Mouse (Mus musculus) hindbrain, embryonic 14.5 days (tissue): ENCODE data around the gene Ncaph2. TPM values are rescaled to one million over a fixed set of nuclear protein-coding genes. Genes with fewer than 3 reads are reported as not detected.

Experiments used
- ATAC-seq: fragments of 200-750 bp; cut with Nextera tagmentation; 2 replicates; pipeline ENCODE4 v1.8.0; 2017; ENCODE audit warnings: moderate number of reproducible peaks, mild to moderate bottlenecking, moderate TSS enrichment, moderate library complexity; ENCODE audit not compliant: low FRiP score
- DNase-seq: peaks from one replicate; pipeline ENCODE4 v3.0.0-alpha.2; 2015; ENCODE audit warnings: low spot score
- H3K27ac ChIP-seq: fragments of 300-500 bp; sonication (generic); 2 replicates; pipeline ENCODE4 v1.5.1; 2014; ENCODE audit warnings: mild to moderate bottlenecking, moderate library complexity
- H3K27me3 ChIP-seq: fragments of 300-500 bp; sonication (generic); 2 replicates; pipeline ENCODE4 v1.6.1; 2014; ENCODE audit warnings: mild to moderate bottlenecking, low read length, mixed read lengths; ENCODE audit not compliant: control insufficient read depth, insufficient read depth
- H3K36me3 ChIP-seq: fragments of 300-500 bp; sonication (generic); replicated peaks from 2 replicates; pipeline ENCODE4 v1.6.1; 2014; ENCODE audit not compliant: control insufficient read depth, insufficient read depth
- H3K4me1 ChIP-seq: fragments of 300-500 bp; sonication (generic); replicated peaks from 2 replicates; pipeline ENCODE4 v1.6.1; 2014; ENCODE audit warnings: antibody characterized with exemption, low read length, mixed read lengths; ENCODE audit not compliant: control insufficient read depth, insufficient read depth
- H3K4me2 ChIP-seq: fragments of 300-500 bp; sonication (generic); replicated peaks from 2 replicates; pipeline ENCODE4 v1.6.1; 2014; ENCODE audit warnings: mild to moderate bottlenecking, moderate library complexity
- H3K4me3 ChIP-seq: fragments of 300-500 bp; sonication (generic); replicated peaks from 2 replicates; pipeline ENCODE4 v1.5.1; 2014; ENCODE audit warnings: mild to moderate bottlenecking, low read length
- H3K9ac ChIP-seq: fragments of 300-500 bp; sonication (generic); 2 replicates; pipeline ENCODE4 v1.6.1; 2014
- H3K9me3 ChIP-seq: fragments of 300-500 bp; sonication (generic); 2 replicates; pipeline ENCODE4 v1.6.1; 2016; ENCODE audit warnings: low read length; ENCODE audit not compliant: control insufficient read depth
- WGBS: fragments of 180-500 bp; shearing (Covaris S2); extraction: QIAGEN DNeasy Blood & Tissue Kit; methylation state at CpG from one replicate; pipeline ENCODE4 v1.1.7; 2014; 5-methylcytosine and 5-hydroxymethylcytosine counted together
- polyA plus RNA-seq: library from polyadenylated mRNA; unstranded; fragments of >200 nt; fragmentation: Nextera tagmentation; extraction: Ambion mirVana; gene quantifications from 2 replicates; pipeline ENCODE4 v1.2.1, GENCODE M21; 2014

Gene Ncaph2
- polyA plus RNA-seq, 1 experiment from 2014 or later: 94.7 TPM

- no peaks in the 10 kb centered on the region for H3K9me3 ChIP-seq
- peaks cover 42% of the 10 kb centered on the region for H3K27me3 ChIP-seq
- H3K4me1 ChIP-seq: peaks cover 20% of the 10 kb centered on the region
- 0 out of 2 replicates have a peak overlapping the region, but pooled peaks have one; percentile 70 for H3K4me2 ChIP-seq
- H3K4me3 ChIP-seq: no peak overlapping the region
- DNase-seq: no peak
- no peak overlapping the region for H3K9ac ChIP-seq
- no peak for ATAC-seq
- peaks cover 23% of the 10 kb centered on the region for H3K36me3 ChIP-seq
- 91% methylated on average over 17 of the region's 17 CpGs for whole genome bisulfite sequencing
- no peak overlapping the region for H3K27ac ChIP-seq
These were observed 19.4 kb downstream of the Ncaph2 start for GRCm38 (mm10) chr15:89374801-89375534.

GRCm38 (mm10) chr15:89376040-89376439, 20.5 kb downstream of the Ncaph2 start:
- ATAC-seq: no peak
- no peak overlapping the region for H3K4me2 ChIP-seq
- no peak for DNase-seq
- peaks cover 53% of the 10 kb centered on the region for H3K27me3 ChIP-seq
- H3K4me1 ChIP-seq: peaks cover 20% of the 10 kb centered on the region
- H3K27ac ChIP-seq: no peak overlapping the region
- H3K4me3 ChIP-seq: no peak overlapping the region
- peaks cover 13% of the 10 kb centered on the region for H3K36me3 ChIP-seq
- 78% methylated on average over 7 of the region's 7 CpGs for WGBS
- no peak overlapping the region for H3K9ac ChIP-seq
- no peaks in the 10 kb centered on the region for H3K9me3 ChIP-seq

GRCm38 (mm10) chr15:89376957-89377356, 21.4 kb downstream of the Ncaph2 start, which contains the start of gene Tymp:
Gene Tymp (minus strand): TSS chr15:89377039.
- Histone ChIP-seq H3K4me2 (no peak within 1 kb of the TSS), H3K4me3 (no peak within 1 kb of the TSS), H3K4me1 (peaks cover 20% of the 10 kb centered on the region), H3K9ac (no peak within 1 kb of the TSS), H3K27ac (no peak within 1 kb of the TSS), H3K27me3 (peaks cover 55% of the 10 kb centered on the region), H3K36me3 (peaks cover 4% of the 10 kb centered on the region), H3K9me3 (no peaks in the 10 kb centered on the region)
- ATAC-seq: no peak
- 24% methylated on average over 16 of the region's 16 CpGs for WGBS
- DNase-seq: no peak

GRCm38 (mm10) chr15:89377362-89377761, 21.8 kb downstream of the Ncaph2 start:
- DNase-seq: no peak
- 9% methylated on average over 18 of the region's 18 CpGs for WGBS
- Histone ChIP-seq H3K4me3 (no peak overlapping the region), H3K4me1 (peaks cover 20% of the 10 kb centered on the region), H3K9me3 (no peaks in the 10 kb centered on the region), H3K36me3 (no peaks in the 10 kb centered on the region), H3K27ac (no peak overlapping the region), H3K27me3 (peaks cover 55% of the 10 kb centered on the region), H3K9ac (no peak overlapping the region), H3K4me2 (no peak overlapping the region)
- no peak for ATAC-seq

GRCm38 (mm10) chr15:89377938-89378828, 22.7 kb downstream of the Ncaph2 start:
- 13% methylated on average over 46 of the region's 46 CpGs for WGBS
- peaks cover 55% of the 10 kb centered on the region for H3K27me3 ChIP-seq
- H3K9ac ChIP-seq: peak overlapping the region; percentile 49; the same call in 1 of the 2 replicates
- DNase-seq (no peak), ATAC-seq (no peak)
- no peaks in the 10 kb centered on the region for H3K36me3 ChIP-seq
- H3K4me2 ChIP-seq: peak overlapping the region; percentile 48
- peak overlapping the region; percentile 21 for H3K4me3 ChIP-seq
- peaks cover 13% of the 10 kb centered on the region for H3K4me1 ChIP-seq
- H3K27ac ChIP-seq: no peak overlapping the region
- H3K9me3 ChIP-seq: no peaks in the 10 kb centered on the region

- H3K36me3 ChIP-seq: no peaks in the 10 kb centered on the region
- under 1% methylated on average over 33 of the region's 33 CpGs for WGBS
- H3K9me3 ChIP-seq: no peaks in the 10 kb centered on the region
- H3K9ac ChIP-seq: peak within 1 kb of the TSS; percentile 49; the same call in 1 of the 2 replicates
- peak within 1 kb of the TSS; percentile 21 for H3K4me3 ChIP-seq
- peaks cover 11% of the 10 kb centered on the region for H3K4me1 ChIP-seq
- H3K27ac ChIP-seq: no peak within 1 kb of the TSS
- peak; percentile 43 for DNase-seq
- peaks cover 55% of the 10 kb centered on the region for H3K27me3 ChIP-seq
- H3K4me2 ChIP-seq: peak within 1 kb of the TSS; percentile 48
- no peak for ATAC-seq
These were observed 23.4 kb downstream of the Ncaph2 start, which contains the start of gene Odf3b for GRCm38 (mm10) chr15:89378831-89379401. Gene Odf3b (minus strand): TSS chr15:89379282.

GRCm38 (mm10) chr15:89379429-89379828, 23.9 kb downstream of the Ncaph2 start:
- Histone ChIP-seq H3K4me2 (peak overlapping the region; percentile 48), H3K4me3 (peak overlapping the region; percentile 21), H3K27me3 (peaks cover 55% of the 10 kb centered on the region), H3K36me3 (no peaks in the 10 kb centered on the region), H3K4me1 (peaks cover 7% of the 10 kb centered on the region), H3K9ac (no peak overlapping the region; the same call in 1 of the 2 replicates), H3K27ac (no peak overlapping the region), H3K9me3 (no peaks in the 10 kb centered on the region)
- 15% methylated on average over 10 of the region's 10 CpGs for WGBS
- ATAC-seq (no peak), DNase-seq (no peak)

- Histone ChIP-seq H3K27ac (no peak within 1 kb of the TSS), H3K4me1 (no peaks in the 10 kb centered on the region), H3K27me3 (peaks cover 16% of the 10 kb centered on the region), H3K9me3 (no peaks in the 10 kb centered on the region), H3K9ac (no peak within 1 kb of the TSS), H3K36me3 (no peaks in the 10 kb centered on the region), H3K4me2 (no peak within 1 kb of the TSS), H3K4me3 (no peak within 1 kb of the TSS)
- ATAC-seq (no peak), DNase-seq (no peak)
- 91% methylated on average over 7 of the region's 7 CpGs for WGBS
These were observed 29.1 kb downstream of the Ncaph2 start, which contains the start of gene Klhdc7b for GRCm38 (mm10) chr15:89384617-89385016. Gene Klhdc7b (plus strand): TSS chr15:89384917.

GRCm38 (mm10) chr15:89387127-89387526, 31.6 kb downstream of the Ncaph2 start:
- Histone ChIP-seq H3K27ac (no peak overlapping the region), H3K9me3 (no peaks in the 10 kb centered on the region)
- WGBS: 52% methylated on average over 12 of the region's 12 CpGs

More at GRCm38 (mm10) chr15:89387127-89387526, 31.6 kb downstream of the Ncaph2 start:
- no peaks in the 10 kb centered on the region for H3K27me3 ChIP-seq
- H3K4me1 ChIP-seq: no peaks in the 10 kb centered on the region
- no peak for ATAC-seq
- no peak overlapping the region for H3K9ac ChIP-seq
- no peak for DNase-seq
- H3K36me3 ChIP-seq: no peaks in the 10 kb centered on the region
- H3K4me3 ChIP-seq: no peak overlapping the region
- no peak overlapping the region for H3K4me2 ChIP-seq
